Mouse (Mus musculus): ENCODE data around the gene BC016579.

DNA sequence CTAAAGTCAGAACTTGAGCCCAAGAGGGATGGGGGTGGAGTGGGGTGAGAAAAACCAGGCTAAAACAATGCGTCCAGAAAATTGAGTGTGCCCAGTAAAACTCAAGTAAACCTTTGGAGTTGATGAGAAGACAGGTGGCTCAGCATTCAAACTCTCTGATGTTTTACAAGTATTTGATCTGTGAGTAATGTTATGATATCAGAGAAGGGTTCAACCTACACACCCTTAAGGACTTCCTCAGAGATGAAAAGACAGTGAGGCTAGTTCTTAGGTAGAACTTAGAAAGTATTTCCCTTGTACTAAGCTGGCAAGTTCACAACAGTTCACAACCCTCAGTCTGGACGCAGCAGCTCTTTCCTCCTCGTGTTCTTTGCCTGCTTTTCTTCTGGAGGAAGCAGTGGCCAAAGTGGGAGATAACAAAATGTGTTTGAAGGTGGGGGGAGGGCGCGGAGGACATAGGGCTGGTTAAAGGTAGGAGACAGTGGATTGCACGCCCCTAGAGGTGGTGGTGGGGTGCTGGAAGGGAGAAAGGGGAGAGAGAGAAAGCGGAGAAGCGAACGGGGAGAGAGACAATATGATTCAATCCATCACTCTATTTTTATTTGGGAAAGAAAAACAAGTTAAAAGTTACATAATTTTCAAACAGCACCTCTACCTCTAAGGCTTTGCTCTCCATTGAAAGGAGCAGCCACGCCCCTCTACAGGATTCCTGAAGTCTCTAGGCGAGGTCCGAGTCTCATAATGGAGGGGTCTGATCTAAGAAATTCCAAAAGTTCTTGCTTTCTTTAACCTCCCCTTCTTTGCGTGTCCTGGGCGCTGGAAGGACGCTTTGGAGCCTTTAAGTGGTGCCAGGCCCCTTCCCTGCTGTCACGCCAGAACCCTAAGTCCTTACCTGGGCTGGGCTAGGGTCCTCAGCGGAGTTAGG is 597 bp downstream of the BC016579 start:
- TF ChIP-seq POLR2A (IDR thresholded peaks at IDR 0.05; ENCODE audit: low read depth, low read length): no peak
- no peak for TF ChIP-seq CTCF (IDR thresholded peaks at IDR 0.05; ENCODE audit: extremely low read depth, insufficient read depth, insufficient read length, insufficient replicate concordance)
